Mouse (Mus musculus): ENCODE measurements around the gene Sec62. TPM values are rescaled to one million over a fixed set of nuclear protein-coding genes. Genes with fewer than 3 reads are reported as not detected.

The Sec62 gene
- polyA plus RNA-seq (2012; rRNA removed): 15.3 and 22.9 TPM in 2 replicates

DNA sequence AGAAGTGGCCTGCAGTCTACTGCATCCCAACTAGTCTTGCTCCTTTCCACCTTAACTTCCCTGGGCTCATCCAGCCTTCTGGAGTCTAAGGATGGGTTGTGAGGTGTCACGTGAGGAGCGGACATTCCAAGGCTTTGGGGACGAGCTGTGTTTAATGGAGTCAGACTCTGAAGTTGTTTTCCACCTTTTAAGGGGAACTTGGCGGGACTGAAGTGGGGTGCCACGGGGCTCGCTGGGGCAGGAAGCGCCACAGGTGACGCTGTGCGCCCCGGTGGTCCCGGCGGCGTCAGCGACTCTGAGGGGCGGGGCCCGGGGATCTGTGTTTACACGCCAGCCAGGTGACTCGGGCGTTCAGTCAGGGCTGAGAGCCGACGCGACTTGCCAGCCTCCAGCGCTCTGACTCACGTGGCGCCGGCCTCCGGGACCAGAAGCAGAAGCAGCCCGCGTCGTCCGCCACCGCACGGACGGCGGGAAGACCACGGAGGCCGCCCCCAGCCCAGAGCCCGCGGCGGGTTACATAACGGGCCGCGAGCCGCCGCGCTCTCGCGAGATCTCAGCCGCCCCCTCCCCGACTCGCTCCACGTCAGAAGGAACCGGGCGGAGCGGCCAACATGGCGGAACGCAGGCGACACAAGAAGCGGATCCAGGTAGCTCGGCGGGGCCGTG, at the start of gene Sec62:
Sec62 (plus strand) TSS at position 139 of the 666 bp plus-strand sequence.
- TF ChIP-seq CTCF (IDR thresholded peaks at IDR 0.05; ENCODE audit: insufficient read depth, low read length) (no peak), POLR2A (IDR thresholded peaks at IDR 0.05; ENCODE audit: borderline replicate concordance, extremely low read depth, low read depth, low read length) (peak; percentile 94)
- peak within 1 kb of the TSS; percentile 95 for H3K4me3 ChIP-seq (replicated peaks; ENCODE audit: extremely low read depth, low read depth, low read length)
- under 1% methylated on average over 62 of the region's 62 CpGs for WGBS
- DNase-seq: peak; percentile 96
- peaks cover 9% of the 10 kb centered on the region for H3K4me1 ChIP-seq (ENCODE audit: control insufficient read depth, insufficient read depth, low read length)

DNA sequence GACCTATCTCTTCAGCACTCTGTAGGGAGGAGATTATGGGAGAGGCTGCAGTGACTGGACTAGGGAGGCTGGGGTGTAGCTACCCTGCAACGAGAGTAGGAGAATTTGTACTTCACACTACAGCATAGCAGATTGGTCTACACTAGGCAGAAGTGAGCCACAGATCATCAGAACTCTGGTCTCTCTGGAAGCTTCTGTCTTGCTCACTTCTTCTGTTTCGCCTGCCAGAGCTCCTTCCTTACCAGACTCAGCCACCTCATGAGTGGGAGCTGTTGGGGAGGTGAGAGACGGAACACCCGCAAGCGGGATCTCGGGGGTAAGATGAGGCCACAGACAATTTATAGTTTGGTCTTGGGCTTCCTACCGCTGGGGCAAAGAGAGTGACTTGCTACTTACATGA, 49.8 kb upstream of the Sec62 start:
- WGBS: 86% methylated on average over 7 of the region's 7 CpGs
- no peak for TF ChIP-seq POLR2A (IDR thresholded peaks at IDR 0.05; ENCODE audit: borderline replicate concordance, extremely low read depth, low read depth, low read length)
- TF ChIP-seq CTCF (IDR thresholded peaks at IDR 0.05; ENCODE audit: insufficient read depth, low read length): no peak

DNA sequence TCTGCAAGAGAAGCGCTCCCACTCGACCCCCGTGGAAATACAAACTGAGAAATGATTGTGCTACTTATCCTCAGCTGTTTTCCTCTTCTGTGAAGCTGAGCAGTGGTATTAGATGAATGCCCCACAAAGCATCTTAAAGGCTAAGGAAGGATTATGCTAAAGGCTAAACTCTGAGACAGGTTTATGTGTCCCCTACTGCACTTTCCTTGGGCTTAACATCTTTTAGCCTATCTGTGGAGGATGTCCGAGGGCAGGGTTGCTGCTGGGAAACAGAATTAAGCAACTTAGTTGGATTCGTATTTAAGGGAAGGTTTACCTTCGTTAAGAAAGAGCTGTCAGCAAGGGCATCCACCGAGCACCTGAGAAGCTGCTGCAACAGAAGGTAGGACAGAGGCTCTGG, 46.7 kb upstream of the Sec62 start, which contains the start of gene Samd7:
Samd7 (plus strand) TSS at position 288 of the 400 bp plus-strand sequence.
- no peak for TF ChIP-seq POLR2A (IDR thresholded peaks at IDR 0.05; ENCODE audit: borderline replicate concordance, extremely low read depth, low read depth, low read length)
- no peak for TF ChIP-seq CTCF (IDR thresholded peaks at IDR 0.05; ENCODE audit: insufficient read depth, low read length)
- no peak for DNase-seq
- no peaks in the 10 kb centered on the region for H3K4me1 ChIP-seq (ENCODE audit: control insufficient read depth, insufficient read depth, low read length)
- no peak within 1 kb of the TSS for H3K4me3 ChIP-seq (replicated peaks; ENCODE audit: extremely low read depth, low read depth, low read length)
- WGBS: 81% methylated on average over 7 of the region's 7 CpGs

More for the DNA sequence above, 49.8 kb upstream of the Sec62 start:
- no peak overlapping the region for H3K4me3 ChIP-seq (replicated peaks; ENCODE audit: extremely low read depth, low read depth, low read length)
- no peaks in the 10 kb centered on the region for H3K4me1 ChIP-seq (ENCODE audit: control insufficient read depth, insufficient read depth, low read length)
- DNase-seq: no peak

DNA sequence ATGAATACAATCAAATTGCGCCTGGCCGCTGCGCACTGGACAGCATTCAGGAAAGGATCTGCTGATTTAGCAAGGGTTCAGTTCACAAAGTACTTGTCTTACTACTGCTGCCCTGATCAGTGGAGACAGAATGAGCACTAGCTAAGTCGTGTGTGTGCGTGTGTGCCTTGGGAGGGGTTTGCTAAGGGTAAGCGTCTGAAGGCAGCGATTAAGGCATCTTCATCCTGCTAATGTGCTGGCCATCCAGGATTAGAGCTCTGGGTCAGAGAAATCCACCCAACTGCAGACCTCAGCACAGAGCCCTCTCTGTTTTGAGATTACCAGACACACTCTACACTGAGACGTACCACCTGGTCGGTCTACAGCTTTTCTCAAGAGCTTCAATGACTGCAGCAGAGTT, 44.4 kb upstream of the Sec62 start:
- Histone ChIP-seq H3K4me1 (ENCODE audit: control insufficient read depth, insufficient read depth, low read length) (no peaks in the 10 kb centered on the region), H3K4me3 (replicated peaks; ENCODE audit: extremely low read depth, low read depth, low read length) (no peak overlapping the region)
- TF ChIP-seq CTCF (IDR thresholded peaks at IDR 0.05; ENCODE audit: insufficient read depth, low read length) (no peak), POLR2A (IDR thresholded peaks at IDR 0.05; ENCODE audit: borderline replicate concordance, extremely low read depth, low read depth, low read length) (no peak)
- DNase-seq: no peak
- WGBS: 81% methylated on average over 9 of the region's 9 CpGs

DNA sequence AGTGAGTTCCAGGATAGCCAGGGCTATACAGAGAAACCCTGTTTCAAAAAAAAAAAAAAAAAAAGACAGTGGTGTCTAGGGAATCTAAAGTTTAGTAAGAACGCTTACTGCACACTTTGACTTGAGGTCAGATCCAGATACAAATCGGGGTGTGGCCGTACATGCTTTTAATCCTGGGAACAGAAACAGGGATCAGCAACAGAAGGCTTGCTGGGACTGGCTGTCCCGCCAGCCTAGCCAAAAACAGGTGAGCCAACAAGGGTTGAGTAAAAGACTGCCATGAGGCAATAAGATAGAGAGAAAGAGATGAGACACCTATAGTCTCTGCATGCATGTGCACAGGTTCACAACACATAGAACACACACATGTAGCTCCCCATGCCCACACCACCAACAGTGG, 38.0 kb upstream of the Sec62 start:
- WGBS: 95% methylated on average over 4 of the region's 4 CpGs
- Histone ChIP-seq H3K4me3 (replicated peaks; ENCODE audit: extremely low read depth, low read depth, low read length) (no peak overlapping the region), H3K4me1 (ENCODE audit: control insufficient read depth, insufficient read depth, low read length) (no peaks in the 10 kb centered on the region)
- DNase-seq: no peak
- TF ChIP-seq POLR2A (IDR thresholded peaks at IDR 0.05; ENCODE audit: borderline replicate concordance, extremely low read depth, low read depth, low read length) (no peak), CTCF (IDR thresholded peaks at IDR 0.05; ENCODE audit: insufficient read depth, low read length) (no peak)

DNA sequence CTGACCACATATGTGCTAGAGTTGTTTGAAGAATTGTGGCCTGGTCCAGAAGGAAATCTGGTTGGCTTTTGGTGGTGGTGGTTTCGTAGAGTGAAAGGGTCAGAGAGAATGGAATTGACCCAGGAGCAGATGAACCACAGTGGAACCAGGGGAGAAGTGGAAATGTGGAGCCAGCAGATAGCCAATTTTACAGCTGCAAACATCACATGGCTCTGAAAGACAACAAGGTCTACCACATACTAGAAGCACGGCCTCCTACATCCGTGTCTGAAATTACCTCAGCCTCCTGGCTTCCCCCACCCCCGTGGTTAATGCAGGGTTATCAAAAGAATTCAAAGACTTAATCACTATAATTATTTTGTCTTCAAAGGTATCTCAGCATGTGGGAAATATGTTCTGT, 27.8 kb upstream of the Sec62 start:
- 82% methylated on average over 4 of the region's 4 CpGs for WGBS
- Histone ChIP-seq H3K4me3 (replicated peaks; ENCODE audit: extremely low read depth, low read depth, low read length) (no peak overlapping the region), H3K4me1 (ENCODE audit: control insufficient read depth, insufficient read depth, low read length) (no peaks in the 10 kb centered on the region)
- TF ChIP-seq CTCF (IDR thresholded peaks at IDR 0.05; ENCODE audit: insufficient read depth, low read length) (no peak), POLR2A (IDR thresholded peaks at IDR 0.05; ENCODE audit: borderline replicate concordance, extremely low read depth, low read depth, low read length) (no peak)
- no peak for DNase-seq

DNA sequence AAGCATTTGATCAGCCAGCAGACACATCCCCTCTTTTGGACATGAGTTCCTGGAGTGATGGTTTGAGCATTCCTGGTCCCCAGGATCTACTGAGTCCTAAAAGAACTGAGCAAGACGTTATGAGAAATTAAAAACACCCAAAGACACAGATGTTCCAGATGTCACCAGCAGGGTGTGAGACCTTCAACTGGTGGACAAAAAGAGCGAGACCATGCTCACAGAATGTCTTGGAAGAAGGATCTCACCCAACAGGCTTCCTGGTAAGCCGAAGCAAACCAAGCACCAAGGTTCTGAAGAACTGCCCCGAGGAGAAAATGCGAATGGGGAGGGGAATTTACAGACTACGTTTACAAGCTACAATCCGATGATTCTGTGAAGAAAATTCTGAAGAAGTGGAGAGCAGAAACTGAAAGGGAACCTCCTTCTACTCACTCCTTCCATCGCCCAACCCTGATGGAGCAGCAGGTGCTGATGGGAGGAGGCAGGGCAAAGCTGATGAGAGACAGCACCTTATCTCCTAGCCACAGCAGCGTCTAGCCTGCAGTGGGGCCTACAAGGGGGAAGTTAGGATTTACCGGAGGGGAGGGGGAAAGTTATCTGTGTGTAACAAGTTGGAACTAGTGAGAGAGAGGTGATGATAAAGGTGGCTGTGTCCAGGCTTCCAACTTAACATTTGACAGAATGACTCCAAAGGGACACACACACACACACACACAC, 27.2 kb upstream of the Sec62 start:
- H3K4me1 ChIP-seq (ENCODE audit: control insufficient read depth, insufficient read depth, low read length): no peaks in the 10 kb centered on the region
- TF ChIP-seq CTCF (IDR thresholded peaks at IDR 0.05; ENCODE audit: insufficient read depth, low read length) (no peak), POLR2A (IDR thresholded peaks at IDR 0.05; ENCODE audit: borderline replicate concordance, extremely low read depth, low read depth, low read length) (no peak)
- peak; percentile 10 for DNase-seq
- 55% methylated on average over 10 of the region's 10 CpGs for WGBS
- H3K4me3 ChIP-seq (replicated peaks; ENCODE audit: extremely low read depth, low read depth, low read length): no peak overlapping the region

DNA sequence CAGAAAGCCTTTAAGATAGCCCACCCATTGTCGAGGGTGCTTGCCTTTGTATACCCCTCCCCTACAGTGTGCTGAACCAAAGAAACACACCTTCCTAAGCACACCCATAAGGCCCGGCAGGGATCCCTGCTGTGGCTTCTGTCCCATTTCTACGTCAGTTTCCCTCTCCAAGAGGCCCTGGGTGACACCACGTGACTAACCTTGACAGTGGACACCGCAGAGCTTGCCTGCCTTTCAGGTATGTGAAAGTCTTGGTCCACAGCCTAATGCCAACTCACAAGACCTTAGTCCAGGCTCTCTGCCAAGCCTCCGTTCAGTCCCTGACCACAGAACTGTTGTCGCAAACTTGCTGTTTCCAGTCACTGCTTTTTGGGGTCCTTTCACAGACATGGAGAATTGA, 26.5 kb upstream of the Sec62 start:
- WGBS: 50% methylated on average over 7 of the region's 7 CpGs

DNA sequence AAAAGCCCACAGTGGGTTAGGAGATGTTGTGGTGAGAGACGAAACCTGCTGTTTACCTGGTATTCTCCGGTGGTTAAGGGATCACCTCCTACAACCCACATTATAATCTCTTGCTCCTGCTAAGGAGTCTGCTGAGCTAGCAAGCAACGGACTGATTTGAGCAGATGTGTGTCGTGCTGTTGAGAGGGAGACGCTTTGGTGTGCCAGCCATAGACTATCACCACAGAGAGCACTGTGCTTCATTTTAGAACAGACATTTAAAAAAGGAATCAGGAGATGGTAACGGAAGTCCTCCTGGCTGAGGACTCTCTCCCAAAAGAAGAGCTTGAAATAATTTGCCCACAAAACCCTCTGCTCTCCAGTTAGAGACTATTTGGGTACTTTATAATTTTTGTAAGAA, 25.4 kb upstream of the Sec62 start:
- 89% methylated on average over 6 of the region's 6 CpGs for WGBS
- DNase-seq: no peak
- Histone ChIP-seq H3K4me1 (ENCODE audit: control insufficient read depth, insufficient read depth, low read length) (no peaks in the 10 kb centered on the region), H3K4me3 (replicated peaks; ENCODE audit: extremely low read depth, low read depth, low read length) (no peak overlapping the region)
- TF ChIP-seq CTCF (IDR thresholded peaks at IDR 0.05; ENCODE audit: insufficient read depth, low read length): no peak

More for the DNA sequence above, 26.5 kb upstream of the Sec62 start:
- Histone ChIP-seq H3K4me1 (ENCODE audit: control insufficient read depth, insufficient read depth, low read length) (no peaks in the 10 kb centered on the region), H3K4me3 (replicated peaks; ENCODE audit: extremely low read depth, low read depth, low read length) (no peak overlapping the region)
- TF ChIP-seq CTCF (IDR thresholded peaks at IDR 0.05; ENCODE audit: insufficient read depth, low read length): no peak
- no peak for TF ChIP-seq POLR2A (IDR thresholded peaks at IDR 0.05; ENCODE audit: borderline replicate concordance, extremely low read depth, low read depth, low read length)
- DNase-seq: peak; percentile 30

Data from lung, adult 2 months (tissue).